Mouse (Mus musculus) lung, postnatal 0 days (tissue): ENCODE results near the gene Rbm28. TPM values are rescaled to one million over a fixed set of nuclear protein-coding genes. Genes with fewer than 3 reads are reported as not detected.

Experiments used
- ATAC-seq: fragments of 200-750 bp; cut with Nextera tagmentation; 2 replicates; pipeline ENCODE4 v1.8.0; 2017; ENCODE audit warnings: moderate library complexity
- DNase-seq: peaks from one replicate; pipeline ENCODE4 v3.0.0-alpha.2; 2016; ENCODE audit warnings: low spot score
- H3K27ac ChIP-seq: fragments of 300-500 bp; sonication (generic); 2 replicates; pipeline ENCODE4 v1.5.1; 2014; ENCODE audit warnings: antibody characterized with exemption, mild to moderate bottlenecking, low read length, mixed read lengths
- H3K27me3 ChIP-seq: fragments of 300-500 bp; sonication (generic); replicated peaks from 2 replicates; pipeline ENCODE4 v1.6.1; 2014; ENCODE audit warnings: low read length, mixed read lengths; ENCODE audit not compliant: insufficient read depth
- H3K36me3 ChIP-seq: fragments of 300-500 bp; sonication (generic); 2 replicates; pipeline ENCODE4 v1.6.1; 2014; ENCODE audit warnings: low read length, mixed read lengths; ENCODE audit not compliant: insufficient read depth
- H3K4me1 ChIP-seq: fragments of 300-500 bp; sonication (generic); 2 replicates; pipeline ENCODE4 v1.6.1; 2014; ENCODE audit warnings: antibody characterized with exemption, low read depth, low read length, mixed read lengths; ENCODE audit not compliant: insufficient read depth
- H3K4me2 ChIP-seq: fragments of 300-500 bp; sonication (generic); replicated peaks from 2 replicates; pipeline ENCODE4 v1.6.1; 2014; ENCODE audit warnings: low read depth, mild to moderate bottlenecking, low read length, moderate library complexity, mixed read lengths
- H3K4me3 ChIP-seq: fragments of 300-500 bp; sonication (generic); 2 replicates; pipeline ENCODE4 v1.5.1; 2014; ENCODE audit warnings: low read depth, low read length
- H3K9ac ChIP-seq: fragments of 300-500 bp; sonication (generic); replicated peaks from 2 replicates; pipeline ENCODE4 v1.6.1; 2014; ENCODE audit warnings: low read depth, mild to moderate bottlenecking
- H3K9me3 ChIP-seq: fragments of 300-500 bp; sonication (generic); 2 replicates; pipeline ENCODE4 v1.6.1; 2016; ENCODE audit warnings: low read length, mixed read lengths
- CTCF ChIP-seq: IDR thresholded peaks from 2 replicates; pipeline ENCODE4 v1.5.1; 2016; ENCODE audit warnings: antibody characterized with exemption, mild to moderate bottlenecking
- EP300 ChIP-seq: IDR thresholded peaks from 2 replicates; pipeline ENCODE4 v1.6.1; 2016; ENCODE audit warnings: antibody characterized with exemption, mild to moderate bottlenecking, control low read depth
- WGBS: fragments of 180-500 bp; shearing (Covaris S2); extraction: QIAGEN DNeasy Blood & Tissue Kit; methylation state at CpG from one replicate; pipeline ENCODE4 v1.1.7; 2014; 5-methylcytosine and 5-hydroxymethylcytosine counted together
- polyA plus RNA-seq: library from polyadenylated mRNA; unstranded; fragments of >200 nt; fragmentation: Nextera tagmentation; extraction: Ambion mirVana; gene quantifications from 2 replicates; pipeline ENCODE4 v1.2.1, GENCODE M21; 2015

Gene Rbm28
- polyA plus RNA-seq, 1 experiment from 2014 or later = 19.1 TPM

DNA sequence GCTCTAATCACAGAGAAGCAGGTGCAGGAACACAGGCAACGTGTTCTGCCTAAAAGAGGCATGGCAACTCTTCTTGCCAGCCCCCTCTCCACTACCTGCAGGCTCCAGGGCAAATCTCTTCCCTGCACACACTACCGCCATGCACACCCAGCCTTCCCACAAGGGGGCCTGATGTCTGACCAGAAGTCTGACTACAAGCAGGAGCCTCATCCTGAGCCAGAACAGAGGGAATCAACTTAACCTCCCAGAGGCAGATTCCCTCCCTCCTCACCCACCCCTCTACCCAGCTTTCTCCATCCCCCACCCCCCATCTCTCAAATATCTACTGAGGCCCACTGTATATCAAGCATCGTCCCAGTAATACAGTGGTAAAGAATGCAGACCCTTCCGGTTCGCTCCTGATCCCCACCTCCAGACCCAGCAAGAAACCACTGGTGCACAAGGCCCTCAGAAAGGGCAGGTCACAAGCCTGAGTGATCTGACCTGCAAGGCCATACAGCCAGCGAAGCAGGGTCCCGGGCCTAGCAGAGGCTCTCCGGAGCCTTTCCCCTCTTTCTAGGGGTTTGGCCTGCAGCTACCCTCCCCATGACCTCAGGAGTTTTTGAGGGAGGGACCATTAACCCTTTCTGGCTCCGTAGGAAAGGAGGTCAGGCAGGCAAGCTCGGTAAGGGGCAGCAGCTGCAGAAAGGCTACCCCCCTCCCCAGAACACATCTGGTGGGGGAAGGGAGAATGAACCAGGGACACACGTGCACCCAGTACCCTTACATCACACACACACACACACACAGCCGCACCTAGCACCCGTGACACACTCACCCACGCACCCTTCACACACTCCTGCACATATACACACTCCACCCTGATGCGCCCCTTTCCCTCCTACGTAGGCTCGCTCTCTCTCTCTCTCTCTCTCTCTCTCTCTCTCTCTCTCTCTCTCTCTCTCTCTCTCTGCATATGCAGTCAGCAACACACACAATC is 13.4 kb upstream of the Rbm28 start:
- no peak overlapping the region for H3K27ac ChIP-seq
- H3K4me1 ChIP-seq = no peaks in the 10 kb centered on the region
- no peaks in the 10 kb centered on the region for H3K36me3 ChIP-seq
- H3K4me3 ChIP-seq = peak overlapping the region; percentile 51; the same call in 1 of the 2 replicates
- no peak overlapping the region for H3K9ac ChIP-seq
- 0 out of 2 replicates have a peak, but pooled peaks cover 15% of the 10 kb centered on the region for H3K27me3 ChIP-seq
- peak overlapping the region; percentile 95 for H3K4me2 ChIP-seq
- WGBS = 27% methylated on average over 17 of the region's 17 CpGs
- ATAC-seq (no peak; the same call in 1 of the 2 replicates), DNase-seq (no peak)
- TF ChIP-seq EP300 (no peak), CTCF (peak; percentile 40)
- H3K9me3 ChIP-seq = no peaks in the 10 kb centered on the region

- DNase-seq = no peak
- TF ChIP-seq EP300 (no peak), CTCF (no peak)
- ATAC-seq = no peak
- peaks cover 25% of the 10 kb centered on the region for H3K27me3 ChIP-seq
- no peak overlapping the region for H3K4me2 ChIP-seq
- H3K27ac ChIP-seq = no peak overlapping the region
- H3K4me3 ChIP-seq = no peak overlapping the region
- 63% methylated on average over 3 of the region's 3 CpGs for WGBS
- no peak overlapping the region for H3K9ac ChIP-seq
- H3K36me3 ChIP-seq = no peaks in the 10 kb centered on the region; the same call in 1 of the 2 replicates
- peaks cover 7% of the 10 kb centered on the region for H3K4me1 ChIP-seq
- no peaks in the 10 kb centered on the region for H3K9me3 ChIP-seq
Observed at GRCm38 (mm10) chr6:29175113-29175512, 10.3 kb upstream of the Rbm28 start.

GRCm38 (mm10) chr6:29174368-29174767 is 9.6 kb upstream of the Rbm28 start:
- TF ChIP-seq EP300 (no peak), CTCF (no peak)
- DNase-seq (no peak), ATAC-seq (no peak)
- no peak overlapping the region for H3K4me3 ChIP-seq
- H3K27ac ChIP-seq = no peak overlapping the region
- peaks cover 33% of the 10 kb centered on the region for H3K27me3 ChIP-seq
- no peaks in the 10 kb centered on the region; the same call in 1 of the 2 replicates for H3K36me3 ChIP-seq
- peaks cover 10% of the 10 kb centered on the region for H3K4me1 ChIP-seq
- H3K9me3 ChIP-seq = no peaks in the 10 kb centered on the region
- 18% methylated on average over 7 of the region's 7 CpGs for WGBS
- no peak overlapping the region for H3K4me2 ChIP-seq
- no peak overlapping the region for H3K9ac ChIP-seq

DNA sequence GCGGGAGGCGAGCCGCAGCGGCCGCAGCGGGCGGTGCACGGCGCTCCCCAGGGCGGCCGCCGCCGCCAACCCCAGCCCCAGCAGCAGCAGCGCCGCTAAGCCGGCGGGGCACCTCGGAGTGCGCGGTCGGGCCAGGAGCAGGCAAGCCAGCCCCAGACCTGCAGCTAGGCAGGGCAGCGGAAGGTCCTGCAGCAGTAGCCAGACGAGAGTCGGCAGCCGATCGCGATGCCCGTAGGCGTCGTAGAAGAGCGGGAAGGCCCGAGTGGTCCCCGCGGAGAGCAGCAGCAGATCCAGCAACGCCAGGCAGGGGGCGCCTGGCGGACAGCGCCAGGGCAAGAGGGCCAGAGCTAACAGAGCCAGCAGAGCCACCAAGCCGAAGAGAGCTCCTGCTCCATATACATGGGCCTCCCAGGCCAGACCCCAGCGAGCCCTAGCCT is 6.2 kb upstream of the Rbm28 start:
- Histone ChIP-seq H3K4me1 (peaks cover 10% of the 10 kb centered on the region), H3K4me3 (peak overlapping the region; percentile 39), H3K9ac (no peak overlapping the region; the same call in 1 of the 2 replicates), H3K9me3 (no peaks in the 10 kb centered on the region), H3K4me2 (peak overlapping the region; percentile 85), H3K36me3 (no peaks in the 10 kb centered on the region; the same call in 1 of the 2 replicates), H3K27me3 (peaks cover 38% of the 10 kb centered on the region), H3K27ac (no peak overlapping the region)
- peak; percentile 87 for ATAC-seq
- TF ChIP-seq CTCF (peak; percentile 94), EP300 (no peak)
- peak; percentile 81 for DNase-seq
- under 1% methylated on average over 34 of the region's 40 CpGs for WGBS

- DNase-seq (peak; percentile 12), ATAC-seq (peak; percentile 14)
- peak overlapping the region; percentile 39 for H3K4me3 ChIP-seq
- TF ChIP-seq CTCF = no peak
- no peak for TF ChIP-seq EP300
- peaks cover 38% of the 10 kb centered on the region for H3K27me3 ChIP-seq
- peaks cover 10% of the 10 kb centered on the region for H3K4me1 ChIP-seq
- under 1% methylated on average over 56 of the region's 63 CpGs for WGBS
- no peak overlapping the region for H3K9ac ChIP-seq
- no peak overlapping the region for H3K27ac ChIP-seq
- H3K9me3 ChIP-seq = no peaks in the 10 kb centered on the region
- no peaks in the 10 kb centered on the region; the same call in 1 of the 2 replicates for H3K36me3 ChIP-seq
- peak overlapping the region; percentile 85 for H3K4me2 ChIP-seq
Observed at GRCm38 (mm10) chr6:29170063-29170921, 5.5 kb upstream of the Rbm28 start.
